Mouse (Mus musculus) urinary bladder, adult 18-20 months (tissue): Measurements from ENCODE around the gene Exoc5.

Experiments
- DNase-seq, 2 experiments: peaks; one replicate each; pipeline ENCODE4 v3.0.0; 2022; ENCODE audit warnings: low spot score in 2 of 2, mixed read lengths in 2 of 2

Exoc5 gene

DNA sequence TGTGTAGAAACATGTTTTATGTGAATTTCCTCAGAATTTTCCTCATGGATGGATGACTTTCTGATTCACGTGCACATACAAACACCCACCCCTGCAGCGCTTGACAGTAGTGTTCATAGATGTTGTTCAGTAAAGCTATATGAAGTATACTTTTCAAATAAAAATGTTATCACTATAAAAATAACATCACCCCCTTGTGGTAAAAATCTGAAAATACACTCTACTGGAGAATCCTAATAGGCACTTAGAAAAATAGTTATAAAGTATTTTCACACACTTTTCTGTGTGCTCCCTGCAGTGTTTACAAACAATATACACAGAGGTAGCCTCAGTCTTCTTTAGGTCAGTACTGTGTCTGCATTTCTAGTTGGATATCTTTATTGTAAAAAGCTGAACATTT is 58.5 kb downstream of the Exoc5 start:
- no peak for DNase-seq

- no peak for DNase-seq
These were observed 64.8 kb downstream of the Exoc5 start for GRCm38 (mm10) chr14:49001655-49002054.

DNA sequence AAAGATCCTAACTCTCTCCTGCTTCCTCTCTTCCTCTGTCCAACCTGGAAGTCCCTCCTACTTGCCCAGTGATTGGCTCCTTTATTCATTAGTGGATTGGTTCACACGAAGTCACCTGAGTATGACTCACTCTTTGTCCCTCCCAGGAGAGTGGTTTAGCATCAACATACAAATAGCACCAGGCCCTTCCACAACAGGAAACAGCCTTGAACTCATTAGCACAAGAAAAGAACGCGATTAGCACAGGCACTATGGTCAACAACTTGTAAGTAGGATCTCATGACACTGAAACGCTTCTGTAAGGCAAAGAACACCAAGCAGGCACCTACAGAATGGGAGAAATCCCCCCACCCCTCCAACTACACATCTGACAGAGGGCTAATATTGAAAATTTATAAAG is 67.7 kb downstream of the Exoc5 start:
- DNase-seq: no peak

- no peak for DNase-seq
These were observed 72.6 kb downstream of the Exoc5 start for GRCm38 (mm10) chr14:48993861-48994260.

- DNase-seq: no peak
These were observed 74.3 kb downstream of the Exoc5 start for GRCm38 (mm10) chr14:48992070-48992580.

DNA sequence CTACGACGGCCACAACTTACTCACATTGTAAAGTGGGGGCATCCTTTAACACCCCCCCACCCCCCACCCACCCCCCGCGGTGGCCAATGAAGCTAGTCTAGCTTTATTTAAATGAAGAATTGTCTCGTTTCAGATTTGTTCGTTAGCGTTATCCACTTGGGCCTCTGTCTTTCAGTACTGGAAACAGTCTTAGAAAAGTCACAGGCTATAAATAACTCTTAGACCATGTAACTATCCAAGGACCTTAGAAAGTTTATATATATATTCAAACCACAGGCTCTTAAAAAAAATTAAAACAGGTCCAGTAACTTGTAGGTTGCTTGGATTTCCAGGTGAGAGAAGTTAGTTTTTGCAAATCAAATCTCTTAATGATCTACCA is 75.3 kb downstream of the Exoc5 start:
- no peak for DNase-seq

GRCm38 (mm10) chr14:48990471-48991143 is 75.8 kb downstream of the Exoc5 start:
- peak; percentile 5 to 15 for DNase-seq

- no peak for DNase-seq
These were observed 76.6 kb downstream of the Exoc5 start for GRCm38 (mm10) chr14:48989831-48990230.

DNA sequence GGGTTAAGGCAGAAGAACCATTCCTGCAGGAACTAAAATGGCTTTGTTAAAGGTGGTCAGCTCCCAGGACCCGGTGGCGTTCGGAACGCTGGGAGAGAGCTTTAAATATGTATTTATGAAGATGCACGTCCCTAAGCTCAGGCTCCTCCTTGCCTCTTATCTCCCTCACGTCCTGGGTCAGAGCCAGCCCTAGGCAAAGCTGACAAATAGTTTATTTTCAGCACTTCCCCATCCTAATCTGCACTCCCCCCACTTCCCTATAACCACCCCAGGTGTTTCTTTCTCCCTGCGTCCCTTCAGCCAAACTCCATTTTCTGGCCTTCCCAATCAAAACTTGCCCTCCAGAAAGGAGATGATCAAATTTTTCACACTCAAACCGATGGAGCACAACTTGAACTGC is 80.2 kb downstream of the Exoc5 start:
- DNase-seq: no peak

- no peak for DNase-seq
These were observed 80.8 kb downstream of the Exoc5 start for GRCm38 (mm10) chr14:48985673-48986072.

GRCm38 (mm10) chr14:48978971-48979388 is 87.5 kb downstream of the Exoc5 start:
- DNase-seq: no peak

- DNase-seq: no peak
These were observed 94.9 kb downstream of the Exoc5 start for GRCm38 (mm10) chr14:48971546-48971945.

GRCm38 (mm10) chr14:48968670-48969069 is 97.8 kb downstream of the Exoc5 start:
- DNase-seq: no peak
